Mouse (Mus musculus): ENCODE results near the gene Med24.
"Not testable (repeated sequence)": the region's sequence is repeated elsewhere in the genome, so short reads cannot be mapped to it uniquely, and the experiment has no call there.

Gene Med24

DNA sequence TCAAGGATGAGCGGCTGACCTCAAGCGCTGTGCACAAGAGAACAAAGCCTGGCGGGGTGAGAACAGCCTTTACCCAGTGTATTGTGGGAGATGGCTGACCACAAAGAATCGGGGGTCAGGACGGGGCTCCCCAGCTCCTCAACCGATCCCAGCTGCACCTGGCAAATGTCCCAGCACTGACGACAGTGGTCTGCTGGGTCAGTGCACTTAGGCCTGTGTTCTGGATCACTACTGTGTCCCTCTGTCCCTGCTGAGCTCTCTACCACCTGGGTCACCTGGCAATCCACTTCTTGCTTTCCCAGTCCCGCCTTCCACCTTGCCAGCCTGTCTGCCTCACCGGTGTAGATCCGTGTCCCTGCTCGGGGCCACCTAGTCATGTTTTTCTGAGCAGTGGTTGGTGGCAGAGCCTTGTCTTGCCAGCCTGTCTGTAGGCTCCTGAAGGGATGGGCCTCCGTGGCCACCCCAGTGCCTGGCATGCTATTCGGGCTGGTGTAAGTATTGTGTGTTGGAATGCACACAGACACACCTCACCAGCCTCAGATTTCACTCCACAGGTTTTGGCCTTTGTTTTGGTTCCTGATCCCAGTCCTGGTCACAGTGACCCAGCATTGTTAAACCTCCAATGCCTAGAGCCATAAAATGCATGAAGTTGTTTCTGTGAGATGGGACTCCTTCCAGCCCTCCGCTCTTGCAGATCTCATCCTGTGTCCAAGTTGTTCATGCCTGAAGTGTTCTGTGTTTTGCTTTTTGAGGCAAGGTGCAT is 32.6 kb downstream of the Med24 start:
- in situ Hi-C loops (cut with MboI; ENCODE audit: low sequenced_read_pairs) = no loop called here

GRCm38 (mm10) chr11:98695408-98695807 is 33.8 kb downstream of the Med24 start:
- in situ Hi-C loops (cut with MboI; ENCODE audit: low sequenced_read_pairs) = no loop called here

DNA sequence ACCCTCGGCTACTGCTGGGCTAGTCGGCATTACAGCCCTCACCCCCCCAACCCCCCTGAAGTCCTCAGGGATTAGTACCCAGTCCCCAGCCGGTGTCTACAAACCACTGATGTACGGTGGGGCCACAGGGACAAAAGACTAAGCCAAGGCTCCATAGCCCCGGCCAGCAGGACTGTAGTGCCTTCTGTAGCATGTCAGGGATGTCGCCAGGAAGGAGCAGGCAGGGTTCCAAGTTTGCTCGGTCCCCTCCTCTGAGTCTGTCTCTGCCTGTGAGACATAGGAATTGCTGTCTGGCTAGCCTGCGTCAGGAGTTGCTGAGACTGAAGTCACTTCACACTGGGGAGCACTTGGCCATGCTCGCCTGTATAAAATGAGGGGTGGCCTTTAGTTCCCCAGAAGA is 34.9 kb downstream of the Med24 start:
- in situ Hi-C loops (cut with MboI; ENCODE audit: low sequenced_read_pairs) = no loop called here

- in situ Hi-C loops (cut with MboI; ENCODE audit: low sequenced_read_pairs) = no loop called here
Measured at GRCm38 (mm10) chr11:98693746-98694145, 35.5 kb downstream of the Med24 start.

GRCm38 (mm10) chr11:98693201-98693600 is 36.0 kb downstream of the Med24 start:
- in situ Hi-C loops (cut with MboI; ENCODE audit: low sequenced_read_pairs) = no loop called here

- in situ Hi-C loops (cut with MboI; ENCODE audit: low sequenced_read_pairs) = no loop called here
Measured at GRCm38 (mm10) chr11:98688009-98688408, 41.2 kb downstream of the Med24 start.

GRCm38 (mm10) chr11:98686976-98687375 is 42.3 kb downstream of the Med24 start:
- in situ Hi-C loops (cut with MboI; ENCODE audit: low sequenced_read_pairs) = no loop called here

- in situ Hi-C loops (cut with MboI; ENCODE audit: low sequenced_read_pairs) = no loop called here
Measured at GRCm38 (mm10) chr11:98685642-98686041, 43.6 kb downstream of the Med24 start.

- in situ Hi-C loops (cut with MboI; ENCODE audit: low sequenced_read_pairs) = no loop called here
Measured at GRCm38 (mm10) chr11:98682811-98683210, 46.4 kb downstream of the Med24 start.

DNA sequence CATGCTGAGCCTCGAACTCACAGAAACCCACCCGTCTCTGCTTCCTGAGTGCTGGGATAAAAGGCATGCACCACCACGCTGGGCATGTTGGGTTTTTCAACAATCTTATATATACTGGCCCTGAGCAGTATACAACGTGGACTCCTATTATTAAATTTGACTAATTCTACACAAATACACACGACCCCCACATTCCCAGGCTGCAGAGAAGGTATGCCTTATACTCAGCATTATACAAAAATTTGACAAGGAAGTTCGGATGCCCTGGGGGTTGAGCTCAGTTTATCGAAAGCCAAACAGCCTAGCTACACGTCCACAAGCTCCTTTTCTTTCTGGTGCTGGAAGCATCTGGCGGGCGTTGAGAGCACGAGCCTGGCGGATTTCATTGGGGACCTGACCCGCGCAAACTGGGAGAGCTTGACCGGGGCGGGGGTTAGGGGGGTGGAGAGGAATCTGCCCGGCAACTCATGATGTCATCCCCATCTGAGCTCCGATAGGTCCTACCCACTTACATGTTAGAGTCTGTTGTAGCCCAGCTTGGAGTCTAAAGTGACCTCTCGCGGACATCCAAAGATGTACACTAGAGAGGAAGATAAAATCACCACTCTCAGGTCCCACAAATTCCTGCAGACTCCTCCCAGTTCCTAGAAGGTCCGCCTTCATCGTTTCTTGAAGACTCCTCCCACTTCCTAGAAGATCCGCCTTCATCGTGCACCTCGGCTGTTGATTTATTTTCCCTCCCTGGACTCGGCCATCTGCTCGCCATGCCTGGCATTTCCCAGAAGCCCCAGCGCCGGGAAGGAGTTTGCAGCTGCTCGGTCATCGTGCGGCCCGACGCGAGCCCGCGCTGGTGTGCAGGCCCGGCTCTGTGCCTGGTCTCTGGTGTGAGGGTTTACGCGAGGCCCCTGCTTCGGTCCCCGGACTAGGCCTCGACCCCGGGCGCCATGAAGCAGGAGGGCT is 47.2 kb downstream of the Med24 start, which contains the start of gene Psmd3:
Gene Psmd3, plus strand, starts transcription at position 769 of the 960 bp plus-strand sequence.
- in situ Hi-C loops (cut with MboI; ENCODE audit: low sequenced_read_pairs) = no loop called here

GRCm38 (mm10) chr11:98681186-98681585 is 48.0 kb downstream of the Med24 start:
- in situ Hi-C loops (cut with MboI; ENCODE audit: low sequenced_read_pairs) = no loop called here

DNA sequence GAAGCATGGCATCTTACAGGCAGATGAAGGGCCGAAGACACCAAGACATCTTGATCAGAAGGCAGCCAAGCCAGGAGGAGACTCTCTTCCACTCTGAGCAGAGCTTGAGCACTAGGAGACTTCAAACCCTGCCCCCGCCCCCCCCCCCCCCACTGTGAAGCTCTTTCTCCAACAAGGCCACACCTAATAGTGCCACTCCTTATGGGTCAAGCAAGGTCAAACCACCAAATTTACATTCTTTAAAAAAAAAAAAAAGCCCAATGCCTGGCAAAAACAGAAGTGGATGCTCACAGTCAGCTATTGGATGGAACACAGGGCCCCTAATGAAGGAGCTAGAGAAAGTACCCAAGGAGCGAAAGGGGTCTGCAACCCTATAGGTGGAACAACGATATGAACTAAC is 48.6 kb downstream of the Med24 start:
- in situ Hi-C loops (cut with MboI; ENCODE audit: low sequenced_read_pairs) = not testable (repeated sequence)

DNA sequence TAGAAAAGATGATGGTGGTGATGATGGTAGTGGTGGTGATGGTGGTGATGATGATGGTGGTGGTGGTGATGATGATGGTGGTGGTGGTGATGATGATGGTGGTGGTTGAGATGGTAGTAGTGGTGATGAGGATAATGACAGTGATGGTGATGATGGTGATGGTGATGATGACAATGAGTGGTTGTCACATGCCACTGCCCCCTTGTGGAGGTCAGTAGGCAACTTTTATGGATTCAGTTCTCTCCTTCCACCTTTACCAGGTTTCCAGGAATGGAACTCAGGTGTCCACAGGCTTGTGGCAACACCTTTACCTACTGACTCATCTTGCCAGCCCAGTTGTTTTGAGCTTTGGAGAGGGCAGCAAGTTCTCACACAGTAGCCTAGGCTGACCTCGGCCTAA is 49.2 kb downstream of the Med24 start:
- in situ Hi-C loops (cut with MboI; ENCODE audit: low sequenced_read_pairs) = no loop called here

DNA sequence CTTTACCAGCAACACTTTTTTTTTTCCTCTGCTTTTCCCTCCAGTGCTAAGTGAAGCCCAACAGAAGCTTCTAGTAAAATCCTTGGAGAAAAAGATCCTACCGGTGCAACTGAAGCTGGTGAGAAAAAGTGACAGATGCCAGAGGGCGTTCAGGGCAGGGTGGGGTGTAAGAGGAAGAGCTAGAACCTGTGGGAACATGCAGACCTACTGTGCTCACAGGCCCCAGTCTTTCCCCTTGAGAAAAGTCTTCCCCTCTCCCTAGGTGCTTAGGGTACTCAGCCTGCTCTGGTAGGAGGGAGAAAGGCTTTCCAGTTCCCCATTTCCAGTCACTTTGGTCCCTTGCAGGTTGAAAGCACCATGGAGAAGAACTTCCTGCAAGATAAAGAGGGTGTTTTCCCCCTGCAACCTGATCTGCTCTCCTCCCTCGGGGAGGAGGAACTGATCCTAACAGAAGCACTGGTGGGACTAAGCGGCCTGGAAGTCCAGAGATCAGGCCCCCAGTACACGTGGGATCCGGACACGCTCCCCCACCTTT is 53.3 kb downstream of the Med24 start:
- in situ Hi-C loops (cut with MboI; ENCODE audit: low sequenced_read_pairs) = no loop called here

GRCm38 (mm10) chr11:98673136-98673535 is 56.1 kb downstream of the Med24 start:
- in situ Hi-C loops (cut with MboI; ENCODE audit: low sequenced_read_pairs) = not testable (repeated sequence)

DNA sequence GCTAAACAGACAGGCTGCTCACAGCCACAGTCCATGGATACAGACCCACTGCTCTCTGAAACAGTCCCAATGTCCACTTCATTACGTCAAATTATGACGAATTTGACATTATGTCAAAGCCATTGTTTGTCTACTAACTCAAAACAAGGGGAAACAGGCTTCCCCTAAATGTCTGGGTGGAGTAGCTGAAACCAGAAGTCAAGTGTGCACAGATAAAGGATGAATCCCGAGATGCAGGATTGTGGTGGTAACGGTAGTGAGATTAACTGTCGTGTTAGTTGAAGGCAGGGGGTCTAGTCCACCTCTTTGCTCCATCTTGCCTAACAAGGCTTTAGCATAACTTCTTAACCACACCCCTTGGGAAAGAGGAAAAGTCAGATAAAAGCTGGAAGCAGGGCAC is 56.8 kb downstream of the Med24 start:
- in situ Hi-C loops (cut with MboI; ENCODE audit: low sequenced_read_pairs) = no loop called here

- in situ Hi-C loops (cut with MboI; ENCODE audit: low sequenced_read_pairs) = no loop called here
Measured at GRCm38 (mm10) chr11:98671857-98672256, 57.4 kb downstream of the Med24 start.

DNA sequence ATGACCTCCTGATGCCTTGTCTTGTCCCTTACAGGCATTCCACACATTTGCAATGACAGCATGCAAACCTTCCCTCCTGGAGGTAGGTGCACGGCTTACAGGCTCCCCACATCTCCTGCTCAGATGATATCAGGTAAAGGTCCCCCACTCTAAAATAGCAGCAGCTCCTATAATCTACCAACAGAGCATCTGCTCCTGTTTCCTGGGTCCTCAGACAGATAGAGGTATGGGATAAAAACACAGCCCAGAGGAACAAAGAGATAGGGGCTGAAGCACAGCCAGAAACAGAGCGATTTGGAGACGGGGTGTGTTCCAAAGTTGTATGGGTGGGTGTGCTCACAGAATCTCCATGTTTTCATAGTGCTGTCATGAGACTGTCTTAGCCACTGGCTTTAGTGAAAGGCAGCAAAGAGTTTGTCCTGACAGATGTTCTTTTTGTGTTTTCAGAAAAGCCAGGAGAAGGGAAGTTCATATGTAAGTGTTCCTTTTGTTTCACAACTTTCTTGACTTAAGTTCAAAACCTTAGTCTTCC is 57.9 kb downstream of the Med24 start:
- in situ Hi-C loops (cut with MboI; ENCODE audit: low sequenced_read_pairs) = no loop called here

DNA sequence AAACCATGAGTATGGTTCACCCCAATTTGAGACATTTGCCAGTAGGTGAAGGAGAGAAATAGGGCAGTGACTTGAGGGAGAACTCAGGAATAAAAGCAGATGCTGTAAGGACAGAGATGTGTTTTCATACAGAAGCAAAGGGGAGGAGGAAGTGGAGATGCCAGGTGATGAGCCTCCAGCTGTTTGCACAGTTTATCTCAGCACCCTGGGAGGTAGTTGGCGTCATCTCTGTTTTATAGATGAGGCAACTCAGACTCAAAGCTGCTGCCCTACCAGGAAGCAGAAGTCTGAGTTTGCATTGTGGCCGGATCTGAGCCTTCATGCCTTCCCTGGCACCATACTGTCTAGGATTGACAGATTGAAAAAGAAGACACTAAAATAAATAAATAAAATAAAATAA is 60.3 kb downstream of the Med24 start:
- in situ Hi-C loops (cut with MboI; ENCODE audit: low sequenced_read_pairs) = no loop called here

GRCm38 (mm10) chr11:98664091-98664490 is 65.1 kb downstream of the Med24 start, which contains the start of gene Gsdma:
Gene Gsdma (plus strand): TSS chr11:98664351.
- in situ Hi-C loops (cut with MboI; ENCODE audit: low sequenced_read_pairs) = no loop called here

DNA sequence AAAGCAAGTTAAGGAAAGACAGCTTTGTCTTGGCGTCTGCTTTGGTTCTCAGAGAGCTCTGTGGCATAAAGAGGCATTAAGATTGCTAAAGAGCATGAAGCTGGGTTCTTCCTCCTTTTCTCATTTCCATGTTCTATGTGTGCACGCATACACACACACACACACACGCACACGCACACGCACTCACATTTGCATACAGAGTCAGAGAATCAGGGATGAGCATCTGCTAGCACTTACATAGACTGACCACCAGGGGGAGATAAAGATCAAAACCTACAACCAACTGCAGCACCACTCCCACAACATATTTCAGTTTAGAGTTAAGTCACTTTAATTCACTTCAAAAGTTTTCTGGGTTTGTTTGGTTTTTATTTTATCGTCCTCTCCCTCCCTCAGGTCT is 68.7 kb downstream of the Med24 start:
- in situ Hi-C loops (cut with MboI; ENCODE audit: low sequenced_read_pairs) = no loop called here

Measured in CH12F3 (cell line).